Mouse (Mus musculus) lung, embryonic 15.5 days (tissue): Measurements from ENCODE around the gene Hpf1. TPM values are rescaled to one million over a fixed set of nuclear protein-coding genes. Genes with fewer than 3 reads are reported as not detected.

ENCODE experiments used
- ATAC-seq: fragments of 200-750 bp; cut with Nextera tagmentation; 2 replicates; pipeline ENCODE4 v1.8.0; 2017; ENCODE audit warnings: moderate number of reproducible peaks, borderline replicate concordance; ENCODE audit not compliant: low FRiP score, low TSS enrichment; ENCODE audit errors: extremely low read depth
- H3K27ac ChIP-seq: fragments of 300-500 bp; sonication (generic); 2 replicates; pipeline ENCODE4 v1.5.1; 2015; ENCODE audit warnings: moderate library complexity, mild to moderate bottlenecking, inconsistent platforms
- H3K27me3 ChIP-seq: fragments of 300-500 bp; sonication (generic); 2 replicates; pipeline ENCODE4 v1.6.1; 2015; ENCODE audit warnings: inconsistent platforms
- H3K36me3 ChIP-seq: fragments of 300-500 bp; sonication (generic); 2 replicates; pipeline ENCODE4 v1.6.1; 2015; ENCODE audit warnings: inconsistent platforms
- H3K4me1 ChIP-seq: fragments of 300-500 bp; sonication (generic); 2 replicates; pipeline ENCODE4 v1.6.1; 2015; ENCODE audit warnings: inconsistent platforms
- H3K4me2 ChIP-seq: fragments of 300-500 bp; sonication (generic); 2 replicates; pipeline ENCODE4 v1.6.1; 2015; ENCODE audit warnings: inconsistent platforms, mild to moderate bottlenecking, moderate library complexity
- H3K4me3 ChIP-seq: fragments of 300-500 bp; sonication (generic); 2 replicates; pipeline ENCODE4 v1.5.1; 2015; ENCODE audit warnings: mild to moderate bottlenecking, inconsistent platforms
- H3K9ac ChIP-seq: fragments of 300-500 bp; sonication (generic); 2 replicates; pipeline ENCODE4 v1.6.1; 2015; ENCODE audit warnings: inconsistent platforms
- H3K9me3 ChIP-seq: fragments of 300-500 bp; sonication (generic); 2 replicates; pipeline ENCODE4 v1.6.1; 2016; ENCODE audit warnings: inconsistent platforms
- WGBS: fragments of 180-500 bp; shearing (Covaris S2); methylation state at CpG from one replicate; pipeline ENCODE4 v1.1.7; 2015; 5-methylcytosine and 5-hydroxymethylcytosine counted together
- polyA plus RNA-seq: library from polyadenylated mRNA; unstranded; fragments of >200 nt; fragmentation: Nextera tagmentation; extraction: Ambion mirVana; gene quantifications from 2 replicates; pipeline ENCODE4 v1.2.1, GENCODE M21; 2015

Hpf1 gene
- polyA plus RNA-seq, 1 experiment from 2014 or later, result 104 TPM

GRCm38 (mm10) chr8:60912081-60912480 lies 21.9 kb downstream of the Hpf1 start:
- peak; percentile 84 for ATAC-seq
- H3K9me3 ChIP-seq, result no peaks in the 10 kb centered on the region
- H3K36me3 ChIP-seq, result peaks cover 15% of the 10 kb centered on the region; the same call in 1 of the 2 replicates

GRCm38 (mm10) chr8:60912554-60912953 lies 22.3 kb downstream of the Hpf1 start:
- Histone ChIP-seq H3K4me2 (peak overlapping the region; percentile 30), H3K4me1 (no peaks in the 10 kb centered on the region), H3K27me3 (no peaks in the 10 kb centered on the region), H3K4me3 (no peak overlapping the region), H3K27ac (no peak overlapping the region), H3K9me3 (no peaks in the 10 kb centered on the region), H3K36me3 (peaks cover 15% of the 10 kb centered on the region; the same call in 1 of the 2 replicates), H3K9ac (no peak overlapping the region)
- no peak for ATAC-seq
- 56% methylated on average over 10 of the region's 10 CpGs for WGBS

More at GRCm38 (mm10) chr8:60912081-60912480, 21.9 kb downstream of the Hpf1 start:
- H3K4me1 ChIP-seq, result no peaks in the 10 kb centered on the region
- WGBS, result 60% methylated on average over 4 of the region's 4 CpGs
- H3K27ac ChIP-seq, result no peak overlapping the region
- no peak overlapping the region for H3K4me3 ChIP-seq
- H3K9ac ChIP-seq, result no peak overlapping the region
- H3K27me3 ChIP-seq, result no peaks in the 10 kb centered on the region
- H3K4me2 ChIP-seq, result peak overlapping the region; percentile 30

- WGBS, result 86% methylated on average over 3 of the region's 3 CpGs
- ATAC-seq, result no peak
- no peak overlapping the region for H3K9ac ChIP-seq
- H3K27me3 ChIP-seq, result no peaks in the 10 kb centered on the region
- no peak overlapping the region for H3K4me2 ChIP-seq
- 0 out of 2 replicates have a peak, but pooled peaks cover 4% of the 10 kb centered on the region for H3K36me3 ChIP-seq
- H3K4me3 ChIP-seq, result no peak overlapping the region
- H3K27ac ChIP-seq, result no peak overlapping the region
- H3K4me1 ChIP-seq, result no peaks in the 10 kb centered on the region
- no peaks in the 10 kb centered on the region for H3K9me3 ChIP-seq
Observed at GRCm38 (mm10) chr8:60919069-60919468, 28.9 kb downstream of the Hpf1 start.

- 0 out of 2 replicates have a peak, but pooled peaks cover 4% of the 10 kb centered on the region for H3K36me3 ChIP-seq
- WGBS, result 76% methylated on average over 4 of the region's 4 CpGs
- no peak for ATAC-seq
Observed at GRCm38 (mm10) chr8:60920176-60920575, 30.0 kb downstream of the Hpf1 start.

GRCm38 (mm10) chr8:60933617-60934016 lies 43.4 kb downstream of the Hpf1 start:
- Histone ChIP-seq H3K27ac (no peak overlapping the region), H3K36me3 (no peaks in the 10 kb centered on the region), H3K27me3 (no peaks in the 10 kb centered on the region)

More at GRCm38 (mm10) chr8:60920176-60920575, 30.0 kb downstream of the Hpf1 start:
- H3K27ac ChIP-seq, result no peak overlapping the region
- H3K4me3 ChIP-seq, result no peak overlapping the region
- no peaks in the 10 kb centered on the region for H3K4me1 ChIP-seq
- H3K27me3 ChIP-seq, result no peaks in the 10 kb centered on the region
- H3K9ac ChIP-seq, result no peak overlapping the region
- H3K9me3 ChIP-seq, result no peaks in the 10 kb centered on the region
- H3K4me2 ChIP-seq, result no peak overlapping the region

GRCm38 (mm10) chr8:60938717-60939424 lies 48.7 kb downstream of the Hpf1 start:
- Histone ChIP-seq H3K27ac (no peak overlapping the region), H3K9ac (no peak overlapping the region), H3K36me3 (no peaks in the 10 kb centered on the region), H3K9me3 (0 out of 2 replicates have a peak, but pooled peaks cover 4% of the 10 kb centered on the region), H3K4me3 (no peak overlapping the region), H3K4me1 (no peaks in the 10 kb centered on the region), H3K27me3 (no peaks in the 10 kb centered on the region), H3K4me2 (no peak overlapping the region)
- ATAC-seq, result no peak
- 47% methylated on average over 3 of the region's 3 CpGs for WGBS

More at GRCm38 (mm10) chr8:60933617-60934016, 43.4 kb downstream of the Hpf1 start:
- Histone ChIP-seq H3K4me1 (no peaks in the 10 kb centered on the region), H3K4me2 (no peak overlapping the region), H3K4me3 (no peak overlapping the region), H3K9me3 (no peaks in the 10 kb centered on the region), H3K9ac (no peak overlapping the region)
- ATAC-seq, result no peak

- no peaks in the 10 kb centered on the region for H3K4me1 ChIP-seq
- no peak overlapping the region for H3K4me2 ChIP-seq
- H3K27ac ChIP-seq, result no peak overlapping the region
- no peak overlapping the region for H3K4me3 ChIP-seq
- no peak overlapping the region for H3K9ac ChIP-seq
- no peaks in the 10 kb centered on the region for H3K27me3 ChIP-seq
- 0 out of 2 replicates have a peak, but pooled peaks cover 4% of the 10 kb centered on the region for H3K9me3 ChIP-seq
- WGBS, result 95% methylated on average over 2 of the region's 2 CpGs
- H3K36me3 ChIP-seq, result no peaks in the 10 kb centered on the region
- no peak for ATAC-seq
Observed at GRCm38 (mm10) chr8:60942867-60943266, 52.6 kb downstream of the Hpf1 start.

GRCm38 (mm10) chr8:60947503-60947902 lies 57.3 kb downstream of the Hpf1 start:
- Histone ChIP-seq H3K27me3 (no peaks in the 10 kb centered on the region), H3K36me3 (no peaks in the 10 kb centered on the region), H3K4me1 (no peaks in the 10 kb centered on the region), H3K27ac (no peak overlapping the region), H3K4me3 (no peak overlapping the region), H3K9ac (no peak overlapping the region), H3K9me3 (0 out of 2 replicates have a peak, but pooled peaks cover 3% of the 10 kb centered on the region), H3K4me2 (no peak overlapping the region)
- no peak for ATAC-seq

GRCm38 (mm10) chr8:60949859-60950258 lies 59.6 kb downstream of the Hpf1 start:
- 74% methylated on average over 4 of the region's 4 CpGs for WGBS
- Histone ChIP-seq H3K36me3 (no peaks in the 10 kb centered on the region), H3K4me3 (no peak overlapping the region), H3K27ac (no peak overlapping the region), H3K4me1 (peaks cover 2% of the 10 kb centered on the region; the same call in 1 of the 2 replicates), H3K27me3 (no peaks in the 10 kb centered on the region), H3K9ac (no peak overlapping the region), H3K9me3 (no peaks in the 10 kb centered on the region), H3K4me2 (no peak overlapping the region)
- no peak for ATAC-seq

- Histone ChIP-seq H3K27me3 (no peaks in the 10 kb centered on the region), H3K4me3 (no peak overlapping the region), H3K9me3 (no peaks in the 10 kb centered on the region), H3K36me3 (no peaks in the 10 kb centered on the region), H3K27ac (no peak overlapping the region), H3K9ac (no peak overlapping the region), H3K4me2 (no peak overlapping the region), H3K4me1 (peaks cover 2% of the 10 kb centered on the region; the same call in 1 of the 2 replicates)
- 51% methylated on average over 4 of the region's 4 CpGs for WGBS
- ATAC-seq, result no peak
Observed at GRCm38 (mm10) chr8:60951271-60951670, 61.1 kb downstream of the Hpf1 start.

- H3K9ac ChIP-seq, result no peak overlapping the region
- no peaks in the 10 kb centered on the region for H3K36me3 ChIP-seq
- H3K4me3 ChIP-seq, result no peak overlapping the region
- no peak for ATAC-seq
- no peak overlapping the region for H3K4me2 ChIP-seq
- H3K27ac ChIP-seq, result no peak overlapping the region
- H3K4me1 ChIP-seq, result peaks cover 2% of the 10 kb centered on the region; the same call in 1 of the 2 replicates
- no peaks in the 10 kb centered on the region for H3K27me3 ChIP-seq
- H3K9me3 ChIP-seq, result no peaks in the 10 kb centered on the region
- WGBS, result 96% methylated on average over 1 of the region's 1 CpGs
Observed at GRCm38 (mm10) chr8:60951757-60952156, 61.5 kb downstream of the Hpf1 start.

- ATAC-seq, result no peak
- no peak overlapping the region for H3K4me3 ChIP-seq
- no peaks in the 10 kb centered on the region for H3K36me3 ChIP-seq
- H3K4me2 ChIP-seq, result no peak overlapping the region
- 48% methylated on average over 5 of the region's 5 CpGs for WGBS
- H3K9me3 ChIP-seq, result no peaks in the 10 kb centered on the region
- peaks cover 2% of the 10 kb centered on the region; the same call in 1 of the 2 replicates for H3K4me1 ChIP-seq
- no peak overlapping the region for H3K27ac ChIP-seq
- H3K27me3 ChIP-seq, result no peaks in the 10 kb centered on the region
- H3K9ac ChIP-seq, result no peak overlapping the region
Observed at GRCm38 (mm10) chr8:60952803-60953202, 62.6 kb downstream of the Hpf1 start.
